Mouse (Mus musculus) spleen, postnatal 10 days (tissue): ENCODE results near the gene Ppp2r5e.
"Not testable (repeated sequence)": the region's sequence is repeated elsewhere in the genome, so short reads cannot be mapped to it uniquely, and the experiment has no call there.

Experiments used
- DNase-seq, 2 experiments: peaks; one replicate each; pipeline ENCODE4 v3.0.0; 2021 to 2022; ENCODE audit warnings: low spot score in 2 of 2

Gene Ppp2r5e

DNA sequence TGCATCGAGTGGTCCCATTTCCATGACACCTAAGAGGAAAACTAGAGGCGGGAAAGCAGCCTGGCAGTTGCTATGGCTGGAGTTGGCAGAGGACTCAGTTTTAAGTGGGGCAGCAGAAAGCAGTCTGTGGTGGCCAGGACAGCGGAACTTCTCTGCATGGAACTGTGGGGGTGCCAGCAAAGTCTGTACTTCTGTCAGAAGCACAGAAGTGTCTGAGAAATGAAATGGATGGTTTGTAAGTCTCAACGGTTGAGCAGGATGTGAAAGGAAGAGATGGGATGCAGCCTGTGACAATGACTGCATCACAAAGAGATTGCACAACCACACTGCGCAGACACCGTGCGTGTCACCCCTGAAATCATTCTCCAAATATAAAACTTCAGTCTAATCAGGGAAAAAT, 149.8 kb downstream of the Ppp2r5e start:
- DNase-seq = no peak

DNA sequence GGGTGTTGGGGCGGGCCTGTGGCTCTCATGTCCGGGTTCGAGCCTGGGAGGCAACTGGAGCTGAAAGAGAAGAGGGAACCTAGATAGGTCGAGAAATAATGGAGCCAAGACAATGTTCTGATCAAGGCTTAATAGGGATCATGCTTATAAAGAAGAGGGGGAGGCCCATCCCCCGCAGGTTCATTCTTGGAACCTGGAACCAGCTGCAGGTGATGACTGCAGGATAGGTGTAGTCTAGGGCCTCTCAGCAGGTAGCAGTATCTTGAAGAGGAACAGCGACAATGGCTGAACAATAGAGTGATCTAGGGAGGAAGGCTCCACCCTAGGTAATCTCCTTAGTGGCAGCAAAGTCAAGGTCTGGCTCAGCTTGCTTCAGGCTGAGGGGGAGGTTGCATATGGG, 163.6 kb downstream of the Ppp2r5e start:
- DNase-seq = not testable (repeated sequence)

DNA sequence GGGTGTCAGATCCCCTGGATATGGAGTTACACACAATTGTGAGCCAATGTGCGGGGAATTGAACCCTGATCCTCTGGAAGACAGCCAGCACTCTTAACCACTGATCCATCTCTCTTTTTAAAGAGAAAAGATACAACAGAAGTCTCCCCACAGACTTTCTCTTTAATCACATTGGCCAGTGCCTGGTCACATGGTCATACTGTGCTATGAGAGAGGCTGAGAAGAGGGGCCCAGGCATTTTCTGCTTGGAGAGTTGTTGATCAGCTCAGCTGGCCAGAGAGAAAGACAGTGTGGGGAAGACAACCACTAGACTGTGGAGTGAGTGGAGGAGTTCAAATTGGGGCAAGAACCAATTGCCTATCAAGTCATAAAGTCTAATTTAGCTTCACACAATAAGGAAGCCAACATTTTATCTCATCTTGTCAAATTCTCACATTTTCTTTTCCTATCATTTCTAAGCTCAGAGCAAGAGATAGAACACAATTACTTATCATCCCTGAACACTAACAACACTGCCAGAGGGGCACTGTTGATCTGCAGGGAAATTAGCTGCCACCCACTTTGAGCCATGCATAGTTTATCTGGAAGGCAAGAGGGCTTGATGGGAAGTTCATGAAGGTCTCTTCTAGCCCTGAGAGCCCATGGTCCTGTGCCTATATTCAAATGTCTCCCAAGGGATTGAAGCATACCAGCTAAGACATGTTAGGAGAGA, 166.2 kb downstream of the Ppp2r5e start:
- DNase-seq = no peak

DNA sequence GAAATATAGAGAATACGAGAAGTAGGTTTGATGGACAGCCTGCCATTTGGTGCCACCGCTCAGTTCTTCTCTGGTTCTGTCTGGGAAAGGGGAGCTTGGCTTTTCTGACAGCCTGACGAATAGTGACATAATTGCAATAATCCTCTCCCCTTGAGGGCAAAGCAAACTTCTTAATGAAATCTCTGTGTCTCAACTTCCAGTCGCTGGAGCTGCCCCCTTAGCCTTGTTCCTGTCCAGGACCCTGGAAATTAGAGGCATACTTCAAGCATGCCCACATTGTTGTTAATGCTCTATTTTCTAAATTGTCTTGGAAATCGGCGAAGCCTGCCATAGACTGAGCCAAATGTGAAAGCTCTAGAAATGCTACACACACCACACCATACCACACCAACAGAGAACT, 167.3 kb downstream of the Ppp2r5e start:
- no peak for DNase-seq

DNA sequence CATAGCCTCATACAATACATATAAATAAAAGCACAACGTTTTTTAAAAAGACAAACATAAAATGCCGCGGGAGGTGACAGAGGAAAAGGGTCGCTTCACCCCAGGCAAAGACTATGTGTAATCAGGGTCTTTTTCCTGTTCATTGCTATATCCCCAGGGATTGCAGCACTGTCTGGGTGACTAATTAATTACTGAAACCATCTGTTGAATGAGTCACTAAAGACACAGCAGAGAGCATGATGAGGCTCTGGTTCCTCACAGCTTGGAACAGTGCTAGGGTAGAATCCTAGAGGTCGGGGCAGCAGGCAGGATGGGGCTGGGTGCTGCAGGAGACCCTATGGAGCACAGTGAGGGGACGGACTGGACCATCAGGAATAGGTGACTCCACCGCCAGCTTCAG, 170.2 kb downstream of the Ppp2r5e start:
- no peak for DNase-seq

DNA sequence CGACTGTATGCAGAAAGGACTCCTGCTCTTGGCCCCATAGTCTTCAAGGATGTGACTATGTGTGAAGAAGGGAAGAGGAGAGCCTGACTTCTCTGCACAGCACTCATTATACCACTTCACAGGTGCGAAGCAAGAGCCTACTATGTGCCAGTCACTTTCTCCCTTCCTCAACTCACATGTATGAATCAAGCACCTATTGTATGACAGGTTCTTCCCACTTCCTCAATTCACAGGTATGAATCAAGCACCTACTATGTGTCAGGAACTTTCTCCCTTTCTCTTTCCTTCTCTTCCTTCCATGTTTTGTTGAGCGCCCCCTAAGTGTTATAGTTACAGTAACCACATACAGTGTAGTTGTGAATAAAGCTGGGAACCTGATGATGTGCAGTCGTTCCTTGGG, 171.2 kb downstream of the Ppp2r5e start:
- no peak for DNase-seq

DNA sequence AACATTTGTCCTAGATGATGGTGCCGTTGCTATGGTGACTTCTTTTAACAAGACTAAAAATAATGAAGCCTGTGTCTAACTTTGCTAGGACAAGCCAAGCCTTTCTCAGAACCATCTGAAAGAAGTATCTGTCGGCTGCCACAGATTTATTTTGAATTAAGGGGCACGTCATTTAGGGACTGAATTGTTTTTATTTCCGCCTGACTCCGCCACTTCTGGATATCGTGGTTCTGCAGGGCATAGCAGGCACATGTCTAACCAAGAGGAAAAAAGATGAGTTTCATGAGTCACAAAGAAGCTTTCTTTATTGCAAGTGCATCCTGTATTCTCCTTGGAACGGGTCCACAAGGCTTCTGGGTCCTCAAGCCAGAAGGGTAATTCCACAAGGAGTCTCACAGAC, 171.7 kb downstream of the Ppp2r5e start:
- no peak for DNase-seq

DNA sequence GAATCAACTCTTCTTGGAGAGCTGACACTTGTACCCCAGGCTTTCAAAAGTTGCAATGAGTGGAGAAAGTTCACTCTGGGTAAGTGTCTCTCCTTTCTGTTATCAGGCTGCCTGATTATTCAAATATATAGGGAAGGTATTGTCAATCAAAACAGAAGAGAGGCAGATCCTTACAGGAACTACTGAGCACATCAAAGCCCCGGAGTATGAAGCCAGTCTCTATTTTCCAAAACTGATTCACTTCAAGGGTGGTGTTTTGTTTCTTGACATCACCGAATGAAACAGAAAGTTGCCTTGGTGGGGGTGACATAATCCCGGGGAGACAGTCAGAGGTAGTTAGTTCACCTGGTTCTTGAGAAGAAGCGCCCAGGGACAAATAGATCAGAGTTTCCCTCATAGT, 179.4 kb downstream of the Ppp2r5e start, which contains the start of gene Gphb5:
Gphb5 (minus strand) TSS at position 101 of the 400 bp plus-strand sequence.
- DNase-seq = no peak

DNA sequence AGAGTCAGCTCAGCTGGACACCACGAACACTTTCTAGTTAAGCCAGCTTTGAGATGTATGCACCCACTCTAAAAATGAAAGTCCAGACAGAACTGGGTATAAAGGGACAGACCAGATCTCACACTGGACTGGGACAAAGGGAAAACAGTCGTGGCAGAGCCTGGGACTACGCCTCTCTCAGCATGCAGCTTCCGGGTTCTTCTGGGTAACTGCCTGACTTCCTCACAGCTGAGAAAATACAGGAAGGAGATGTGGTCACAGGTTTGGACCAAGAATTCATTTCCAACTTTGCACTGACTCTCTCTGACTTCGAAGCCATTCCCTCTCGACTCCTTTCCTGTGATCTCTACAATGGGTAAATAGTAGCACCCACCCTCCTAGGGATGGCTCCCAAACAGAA, 181.1 kb downstream of the Ppp2r5e start:
- DNase-seq = no peak

DNA sequence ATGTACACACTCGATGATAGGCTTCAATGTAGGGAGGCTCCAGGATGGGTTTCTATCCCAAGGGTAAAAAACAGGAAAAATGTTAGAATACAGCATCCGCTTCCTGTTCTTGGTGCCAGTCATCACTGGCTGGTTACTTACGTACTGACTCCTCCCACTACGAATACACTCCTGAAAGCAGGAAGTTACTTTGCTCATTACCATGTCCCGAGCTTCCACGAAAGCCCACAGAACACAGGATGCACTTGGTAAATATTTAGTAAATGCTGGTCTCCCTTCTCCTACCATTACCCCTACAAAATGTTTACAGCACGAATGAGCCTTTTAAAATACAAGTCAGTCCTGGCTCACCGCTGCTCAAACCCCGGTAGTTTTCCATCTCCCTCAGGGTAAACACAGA, 183.1 kb downstream of the Ppp2r5e start:
- DNase-seq = no peak
